Mouse (Mus musculus) C2C12 (cell line): ENCODE data around the gene Ece2.

ENCODE experiments used
- CEBPB ChIP-seq: IDR thresholded peaks from one replicate; pipeline ENCODE4 v1.6.1; 2011; ENCODE audit warnings: low read depth, mild to moderate bottlenecking, control low read depth, moderate library complexity
- CTCF ChIP-seq: IDR thresholded peaks from one replicate; pipeline ENCODE4 v1.5.1; 2011; ENCODE audit not compliant: control insufficient read depth, insufficient read depth, insufficient read length
- FOSL1 ChIP-seq: IDR thresholded peaks from one replicate; pipeline ENCODE4 v1.8.0; 2011; ENCODE audit warnings: mild to moderate bottlenecking, low read length; ENCODE audit not compliant: poor library complexity, insufficient read depth, severe bottlenecking
- MAX ChIP-seq: IDR thresholded peaks from one replicate; pipeline ENCODE4 v1.6.1; 2011; ENCODE audit warnings: mild to moderate bottlenecking, control low read depth
- MYOD1 ChIP-seq: IDR thresholded peaks from one replicate; pipeline ENCODE4 v1.6.1; 2011; ENCODE audit warnings: low read depth; ENCODE audit not compliant: control insufficient read depth, insufficient read length
- MYOG ChIP-seq: IDR thresholded peaks from one replicate; pipeline ENCODE4 v1.6.1; 2011; ENCODE audit not compliant: control insufficient read depth, insufficient read length; ENCODE audit errors: extremely low read depth
- USF1 ChIP-seq: IDR thresholded peaks from one replicate; pipeline ENCODE4 v1.6.1; 2011; ENCODE audit warnings: low read depth, mild to moderate bottlenecking, control low read depth, moderate library complexity

GRCm38 (mm10) chr16:20657661-20658060 lies 28.0 kb downstream of the Ece2 start:
- no peak for TF ChIP-seq CTCF
- TF ChIP-seq USF1: no peak
- TF ChIP-seq CEBPB: no peak
- TF ChIP-seq MAX: no peak
- TF ChIP-seq MYOD1: no peak
- TF ChIP-seq MYOG: no peak
- no peak for TF ChIP-seq FOSL1
